Mouse (Mus musculus) adrenal gland, postnatal 10 days (tissue): ENCODE measurements around the gene Ptcd3. TPM values are rescaled to one million over a fixed set of nuclear protein-coding genes. Genes with fewer than 3 reads are reported as not detected.
"Not testable (repeated sequence)": the region's sequence is repeated elsewhere in the genome, so short reads cannot be mapped to it uniquely, and the experiment has no call there.

ENCODE experiments used
- DNase-seq: peaks from one replicate; pipeline ENCODE4 v3.0.0; 2021; ENCODE audit warnings: mixed read lengths
- long read RNA-seq, 2 experiments: library from polyadenylated mRNA; stranded (forward); transcript quantifications; one replicate each; pipeline ENCODE4 v2.0.0; 2021
- total RNA-seq, 2 experiments: library from RNA; stranded (reverse); gene quantifications; 2 replicates each; pipeline ENCODE4 v1.2.3; 2021

Ptcd3 gene
- 100 to 1,000 TPM; 115 to 136 TPM for total RNA-seq
- long read RNA-seq, experiment 1, partial matches to known transcripts, result 8 of 100 reads
- long read RNA-seq, experiment 1, other reads (novel, unspliced or antisense), result 91 of 100 reads
- long read RNA-seq, experiment 2, partial matches to known transcripts, result 7 of 69 reads
- long read RNA-seq, experiment 2, other reads (novel, unspliced or antisense), result 62 of 69 reads

GRCm38 (mm10) chr6:71908481-71909381 lies at the start of gene Ptcd3, which contains the start of gene Polr1a:
TSS of gene Ptcd3 (minus strand) at chr6:71908750.
TSS of gene Polr1a (plus strand) at chr6:71909053.
- DNase-seq, result peak; percentile 95

GRCm38 (mm10) chr6:71951192-71951591 lies 42.6 kb upstream of the Ptcd3 start:
- no peak for DNase-seq

GRCm38 (mm10) chr6:71950592-71950991 lies 42.0 kb upstream of the Ptcd3 start:
- DNase-seq, result peak; percentile 93

GRCm38 (mm10) chr6:71949721-71950120 lies 41.2 kb upstream of the Ptcd3 start:
- DNase-seq, result no peak

- DNase-seq, result no peak
Observed at GRCm38 (mm10) chr6:71946121-71946520, 37.6 kb upstream of the Ptcd3 start.

- DNase-seq, result no peak
Observed at GRCm38 (mm10) chr6:71945101-71945500, 36.6 kb upstream of the Ptcd3 start.

- no peak for DNase-seq
Observed at GRCm38 (mm10) chr6:71940912-71941311, 32.4 kb upstream of the Ptcd3 start.

- peak; percentile 51 for DNase-seq
Observed at GRCm38 (mm10) chr6:71935737-71936136, 27.2 kb upstream of the Ptcd3 start.

GRCm38 (mm10) chr6:71934081-71934556 lies 25.6 kb upstream of the Ptcd3 start:
- peak; percentile 78 for DNase-seq

- DNase-seq, result no peak
Observed at GRCm38 (mm10) chr6:71932347-71932746, 23.8 kb upstream of the Ptcd3 start.

GRCm38 (mm10) chr6:71930830-71931437 lies 22.4 kb upstream of the Ptcd3 start:
- no peak for DNase-seq

- DNase-seq, result no peak
Observed at GRCm38 (mm10) chr6:71930053-71930452, 21.5 kb upstream of the Ptcd3 start.

GRCm38 (mm10) chr6:71927911-71928310 lies 19.4 kb upstream of the Ptcd3 start:
- DNase-seq, result peak; percentile 79

GRCm38 (mm10) chr6:71925233-71925632 lies 16.7 kb upstream of the Ptcd3 start:
- DNase-seq, result not testable (repeated sequence)

GRCm38 (mm10) chr6:71920752-71921151 lies 12.2 kb upstream of the Ptcd3 start:
- DNase-seq, result no peak

- peak; percentile 51 for DNase-seq
Observed at GRCm38 (mm10) chr6:71911686-71912450, 3.3 kb upstream of the Ptcd3 start.

- DNase-seq, result no peak
Observed at GRCm38 (mm10) chr6:71909840-71910239, 1.3 kb upstream of the Ptcd3 start.

- no peak for DNase-seq
Observed at GRCm38 (mm10) chr6:71909384-71909783, 834 bp upstream of the Ptcd3 start.

- DNase-seq, result no peak
Observed at GRCm38 (mm10) chr6:71907702-71908235, 781 bp downstream of the Ptcd3 start.

GRCm38 (mm10) chr6:71893263-71893662 lies 15.3 kb downstream of the Ptcd3 start:
- DNase-seq, result no peak

GRCm38 (mm10) chr6:71877965-71878760 lies 30.4 kb downstream of the Ptcd3 start:
- DNase-seq, result no peak
